In genomic region chr10:127675859-127676398, GRCm38 (mm10) we compare ENCODE assay signal across 8 mouse cellular contexts. TPM values are rescaled to one million over a fixed set of nuclear protein-coding genes. Genes with fewer than 3 reads are reported as not detected.
A peak's percentile ranks its signal among the peaks of the same experiment; 100 is the strongest.
DNase-seq lines count a peak whose midpoint lies in the region; ATAC-seq and TF ChIP-seq lines count a peak whose summit lies in the region.

No protein-coding gene starts in this region.

- TF ChIP-seq POLR2A in CH12.LX (IDR thresholded peaks at IDR 0.05; ENCODE audit: low read depth, low read length) = no peak

- no peak for TF ChIP-seq EP300 in CH12.LX (IDR thresholded peaks at IDR 0.05; ENCODE audit: low read length)

- no peaks in the 10 kb centered on the region for H3K27me3 ChIP-seq in CH12.LX (replicated peaks)
- no peaks in the 10 kb centered on the region for H3K27me3 ChIP-seq in forebrain, embryonic 15.5 days
- no peaks in the 10 kb centered on the region for H3K27me3 ChIP-seq in liver, embryonic 15.5 days

- WGBS in forebrain, embryonic 15.5 days = 52% methylated on average over 5 of the region's 5 CpGs
- 44% methylated on average over 5 of the region's 5 CpGs for WGBS in liver, embryonic 15.5 days (ENCODE audit: insufficient replicate concordance)

- in situ Hi-C loops in CH12.LX (cut with MboI; ENCODE audit: low pct_ligation_motif_present, low pct_unique_long_range_greater_than_20kb, low sequenced_read_pairs) = loop anchor here (10.0 kb wide), 1 partner anchor 59 kb away; the partner anchor contains the start of gene Zbtb39

- ATAC-seq in forebrain, embryonic 15.5 days (replicated peaks) = no peak
- no peak for ATAC-seq in liver, embryonic 15.5 days (ENCODE audit: insufficient read depth)

- H3K4me2 ChIP-seq in CH12.LX (ENCODE audit: insufficient read depth, low read depth, poor library complexity, severe bottlenecking) = peak overlapping the region; percentile 62
- peak overlapping the region; percentile 56 for H3K4me2 ChIP-seq in forebrain, embryonic 15.5 days (replicated peaks)
- peak overlapping the region; percentile 72 for H3K4me2 ChIP-seq in liver, embryonic 15.5 days

- peaks cover 0 to 10% of the 10 kb centered on the region in 2 experiments for H3K36me3 ChIP-seq in CH12.LX (replicated peaks in 1 of 2; ENCODE audit: control insufficient read depth in 1 of 2, insufficient read depth in 1 of 2, low read length in 1 of 2)
- no peaks in the 10 kb centered on the region for H3K36me3 ChIP-seq in forebrain, embryonic 15.5 days
- no peaks in the 10 kb centered on the region for H3K36me3 ChIP-seq in liver, embryonic 15.5 days (replicated peaks)

- H3K4me3 ChIP-seq in gastrocnemius, adult 2 months = peak overlapping the region; percentile 82
- H3K4me3 ChIP-seq in CH12.LX (replicated peaks in 1 of 3; ENCODE audit: low read depth in 2 of 3, low read length in 2 of 3, poor library complexity in 1 of 3) = peak overlapping the region; percentile 58 to 98 (median 83)
- peak overlapping the region; percentile 77 for H3K4me3 ChIP-seq in forebrain, embryonic 15.5 days
- H3K4me3 ChIP-seq in liver, embryonic 15.5 days (replicated peaks) = peak overlapping the region; percentile 87

- peaks cover 2 to 15% of the 10 kb centered on the region in 2 experiments; a peak in 2 of 4 replicates for H3K4me1 ChIP-seq in CH12.LX (ENCODE audit: control insufficient read depth in 1 of 2, insufficient read depth in 2 of 2)
- H3K4me1 ChIP-seq in forebrain, embryonic 15.5 days = peaks cover 19% of the 10 kb centered on the region
- peaks cover 42% of the 10 kb centered on the region for H3K4me1 ChIP-seq in liver, embryonic 15.5 days (replicated peaks)

- peaks cover 6% of the 10 kb centered on the region for H3K79me2 ChIP-seq in CH12.LX (replicated peaks; ENCODE audit: control insufficient read depth, extremely low read depth, insufficient read depth, poor library complexity, severe bottlenecking)

- DNase-seq in gastrocnemius, adult 2 months = no peak
- DNase-seq in gastrocnemius, postnatal 36 days = no peak
- no peak for DNase-seq in CH12.LX (ENCODE audit: extremely low read depth)
- DNase-seq in urinary bladder, postnatal 14 days (ENCODE audit: low spot score) = no peak
- DNase-seq in left cerebral cortex, adult 18-20 months (ENCODE audit: low spot score in 2 of 2) = no peak
- no peak for DNase-seq in lung, postnatal 36 days

- H3K27ac ChIP-seq in gastrocnemius, adult 2 months = peak overlapping the region; percentile 83
- H3K27ac ChIP-seq in CH12.LX (ENCODE audit: insufficient read depth, low read depth) = no peak overlapping the region
- H3K27ac ChIP-seq in forebrain, embryonic 15.5 days (replicated peaks) = peak overlapping the region; percentile 78
- H3K27ac ChIP-seq in liver, embryonic 15.5 days (replicated peaks) = peak overlapping the region; percentile 81

- no peak for TF ChIP-seq RAD21 in CH12.LX (IDR thresholded peaks at IDR 0.05; ENCODE audit: low read depth, low read length)

- intact Hi-C loops in gastrocnemius, adult 2 months (cut with DNase I) = loop anchor here (1.0 to 10.0 kb wide), 2 partner anchors 35 to 601 kb away; partner anchors contain the start of genes Agap2 and Tspan31
- intact Hi-C loops in gastrocnemius, postnatal 36 days (cut with DNase I) = loop anchor here (5.0 to 10.0 kb wide), 3 partner anchors 34 to 339 kb away; partner anchors contain the start of genes Prim1 and Stat6

- H3K9me3 ChIP-seq in CH12.LX (replicated peaks; ENCODE audit: low read length) = no peaks in the 10 kb centered on the region
- no peaks in the 10 kb centered on the region for H3K9me3 ChIP-seq in forebrain, embryonic 15.5 days
- no peaks in the 10 kb centered on the region for H3K9me3 ChIP-seq in liver, embryonic 15.5 days (replicated peaks)

- dilution Hi-C loops in CH12.LX (cut with MboI; ENCODE audit: extremely low pct_ligation_motif_present, extremely low pct_unique_long_range_greater_than_20kb, low sequenced_read_pairs) = no loop called here

- no peak for TF ChIP-seq CTCF in gastrocnemius, adult 2 months (IDR thresholded peaks at IDR 0.05)
- TF ChIP-seq CTCF in CH12.LX (conservative IDR thresholded peaks at IDR 0.05 in 1 of 2, IDR thresholded peaks at IDR 0.05 in 1 of 2; ENCODE audit: low read depth in 2 of 2, low read length in 2 of 2) = no peak

- peak overlapping the region; percentile 87 for H3K9ac ChIP-seq in CH12.LX (ENCODE audit: insufficient read depth, low read depth)
- H3K9ac ChIP-seq in forebrain, embryonic 15.5 days (replicated peaks) = peak overlapping the region; percentile 45
- H3K9ac ChIP-seq in liver, embryonic 15.5 days = peak overlapping the region; percentile 51

TF ChIP-seq in CH12.LX, 34 proteins besides CTCF, POLR2A, EP300 and RAD21:
- TF ChIP-seq E2F4 (IDR thresholded peaks at IDR 0.05; ENCODE audit: insufficient replicate concordance, low read depth, low read length) (no peak), ZNF384 (IDR thresholded peaks at IDR 0.05; ENCODE audit: low read depth, low read length) (peak; percentile 69), IRF4 (IDR thresholded peaks at IDR 0.05; ENCODE audit: low read depth, low read length) (0 out of 2 replicates have a peak, but pooled peaks have one; percentile 24), ZC3H11A (IDR thresholded peaks at IDR 0.05; ENCODE audit: low read depth, low read length) (no peak), HCFC1 (IDR thresholded peaks at IDR 0.05; ENCODE audit: low read depth, low read length) (no peak)

RNA-seq across cellular contexts. Expression of gene Nab2, which starts 7.6 kb away (rescaled TPM):
- 1 to 10 TPM; 2.8 to 3.2 TPM for total RNA-seq in gastrocnemius, adult 2 months (2021)
- 1 to 10 TPM; 2.3 to 4.4 TPM for total RNA-seq in gastrocnemius, postnatal 36 days (2021)
- total RNA-seq in CH12.LX (2012; rRNA removed) (10.0 and 13.9 TPM in 2 replicates), CH12.LX (2014; rRNA removed) (5.9 and 8.1 TPM in 2 replicates)
- polyA plus RNA-seq in CH12.LX (2012; ENCODE audit: insufficient read length, low read depth) = 9.2 and 10.8 TPM in 2 replicates
- 2.9 and 3.9 TPM in 2 replicates for polyA plus RNA-seq in forebrain, embryonic 15.5 days (2015; fragmentation: Nextera tagmentation; extraction: Ambion mirVana)
- 2.9 and 3.5 TPM in 2 replicates for polyA plus RNA-seq in liver, embryonic 15.5 days (2015; fragmentation: Nextera tagmentation; extraction: Ambion mirVana)
- 10 to 100 TPM; 58.2 to 71.7 TPM for total RNA-seq in left cerebral cortex, adult 18-20 months (2021)

RNA-seq across cellular contexts. Expression of gene Nemp1, which starts 9.2 kb away (rescaled TPM):
- 1 to 10 TPM; 1.5 to 2.1 TPM for total RNA-seq in gastrocnemius, adult 2 months (2021)
- total RNA-seq in gastrocnemius, postnatal 36 days (2021) = 1 to 10 TPM; 1.9 to 2.1 TPM
- total RNA-seq in CH12.LX (2012; rRNA removed) (12.5 and 13.2 TPM in 2 replicates), CH12.LX (2014; rRNA removed) (17.4 and 18.3 TPM in 2 replicates)
- polyA plus RNA-seq in CH12.LX (2012; ENCODE audit: insufficient read length, low read depth) = 7.5 and 8.3 TPM in 2 replicates
- polyA plus RNA-seq in forebrain, embryonic 15.5 days (2015; fragmentation: Nextera tagmentation; extraction: Ambion mirVana) = 4.8 and 5.8 TPM in 2 replicates
- polyA plus RNA-seq in liver, embryonic 15.5 days (2015; fragmentation: Nextera tagmentation; extraction: Ambion mirVana) = 5.3 and 5.7 TPM in 2 replicates
- total RNA-seq in left cerebral cortex, adult 18-20 months (2021) = 1 to 10 TPM; 4.6 to 5.1 TPM

RNA-seq across cellular contexts. Expression of gene Myo1a, which starts 29.0 kb away (rescaled TPM):
- total RNA-seq in gastrocnemius, adult 2 months (2021) = not detected
- total RNA-seq in gastrocnemius, postnatal 36 days (2021) = under 1 TPM; 0.15 to 0.18 TPM
- 1.8 and 2.3 TPM in 2 replicates for total RNA-seq in CH12.LX (2012; rRNA removed)
- total RNA-seq in CH12.LX (2014; rRNA removed) = 0.08 and 0.24 TPM in 2 replicates
- 0.36 and 0.45 TPM in 2 replicates for polyA plus RNA-seq in CH12.LX (2012; ENCODE audit: insufficient read length, low read depth)
- 0.87 and 1.1 TPM in 2 replicates for polyA plus RNA-seq in forebrain, embryonic 15.5 days (2015; fragmentation: Nextera tagmentation; extraction: Ambion mirVana)
- polyA plus RNA-seq in liver, embryonic 15.5 days (2015; fragmentation: Nextera tagmentation; extraction: Ambion mirVana) = 0.08 and 0.12 TPM in 2 replicates
- total RNA-seq in left cerebral cortex, adult 18-20 months (2021) = under 1 TPM; 0.77 to 0.88 TPM

RNA-seq across cellular contexts. Expression of gene Stat6, which starts 33.1 kb away (rescaled TPM):
- total RNA-seq in gastrocnemius, adult 2 months (2021) = 10 to 100 TPM; 17.1 to 18.9 TPM
- 10 to 100 TPM; 15.4 to 15.5 TPM for total RNA-seq in gastrocnemius, postnatal 36 days (2021)
- total RNA-seq in CH12.LX (2012; rRNA removed) (58.7 and 76.6 TPM in 2 replicates), CH12.LX (2014; rRNA removed) (64.0 and 71.5 TPM in 2 replicates)
- polyA plus RNA-seq in CH12.LX (2012; ENCODE audit: insufficient read length, low read depth) = 62.9 and 72.1 TPM in 2 replicates
- 3.4 and 3.7 TPM in 2 replicates for polyA plus RNA-seq in forebrain, embryonic 15.5 days (2015; fragmentation: Nextera tagmentation; extraction: Ambion mirVana)
- 14.3 and 15.6 TPM in 2 replicates for polyA plus RNA-seq in liver, embryonic 15.5 days (2015; fragmentation: Nextera tagmentation; extraction: Ambion mirVana)
- total RNA-seq in left cerebral cortex, adult 18-20 months (2021) = 10 to 100 TPM; 15.9 to 17.8 TPM

RNA-seq across cellular contexts. Expression of gene Tac2, which starts 48.3 kb away (rescaled TPM):
- total RNA-seq in gastrocnemius, adult 2 months (2021) = not detected
- total RNA-seq in gastrocnemius, postnatal 36 days (2021) = not detected
- not detected in 2 replicates for total RNA-seq in CH12.LX (2012; rRNA removed)
- not detected in 2 replicates for total RNA-seq in CH12.LX (2014; rRNA removed)
- not detected in 2 replicates for polyA plus RNA-seq in CH12.LX (2012; ENCODE audit: insufficient read length, low read depth)
- polyA plus RNA-seq in forebrain, embryonic 15.5 days (2015; fragmentation: Nextera tagmentation; extraction: Ambion mirVana) = 4.5 and 6.6 TPM in 2 replicates
- 15.3 and 18.4 TPM in 2 replicates for polyA plus RNA-seq in liver, embryonic 15.5 days (2015; fragmentation: Nextera tagmentation; extraction: Ambion mirVana)
- 10 to 100 TPM; 16.4 to 17.1 TPM for total RNA-seq in left cerebral cortex, adult 18-20 months (2021)
